Mouse (Mus musculus): Measurements from ENCODE around the gene Nsg2.

Gene Nsg2

DNA sequence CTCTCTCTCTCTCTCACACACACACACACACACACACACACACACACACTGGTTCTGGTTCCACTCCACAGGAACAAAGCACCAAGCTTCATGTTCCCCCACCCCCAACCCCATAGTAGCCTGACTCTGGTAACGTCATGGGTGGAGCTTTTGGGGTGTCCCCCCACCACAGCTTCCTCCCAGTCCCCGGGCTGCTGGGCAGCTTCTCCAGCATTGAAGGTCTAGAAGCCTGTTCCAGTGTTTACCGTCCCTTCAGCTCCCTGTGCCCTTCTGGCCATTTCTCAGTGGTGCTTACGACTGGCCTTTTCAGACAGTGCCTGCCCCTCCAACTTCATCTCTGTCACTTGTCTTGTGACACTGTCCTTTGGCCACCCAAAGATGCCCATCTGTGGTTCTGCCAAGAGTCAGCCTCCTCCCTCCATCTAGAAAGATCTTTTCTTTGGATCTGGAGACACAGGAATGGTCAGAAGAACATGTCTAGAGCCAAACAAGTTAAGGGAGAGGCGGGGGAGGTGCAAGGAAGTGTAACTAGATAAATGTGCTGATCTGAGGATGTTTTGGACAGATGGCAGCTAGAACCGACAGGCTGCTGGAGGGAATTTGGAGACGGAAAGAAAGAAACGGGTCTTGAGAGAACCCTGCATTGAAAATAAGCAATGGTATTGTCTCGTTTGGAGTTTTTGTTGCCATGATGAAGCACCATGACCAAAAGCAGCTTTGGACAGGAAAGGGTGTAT, 11.8 kb downstream of the Nsg2 start:
- peak; percentile 79 for DNase-seq (ENCODE audit: low read depth, low spot score)

GRCm38 (mm10) chr11:32013014-32013427, 12.8 kb downstream of the Nsg2 start:
- no peak for DNase-seq (ENCODE audit: low read depth, low spot score)

DNA sequence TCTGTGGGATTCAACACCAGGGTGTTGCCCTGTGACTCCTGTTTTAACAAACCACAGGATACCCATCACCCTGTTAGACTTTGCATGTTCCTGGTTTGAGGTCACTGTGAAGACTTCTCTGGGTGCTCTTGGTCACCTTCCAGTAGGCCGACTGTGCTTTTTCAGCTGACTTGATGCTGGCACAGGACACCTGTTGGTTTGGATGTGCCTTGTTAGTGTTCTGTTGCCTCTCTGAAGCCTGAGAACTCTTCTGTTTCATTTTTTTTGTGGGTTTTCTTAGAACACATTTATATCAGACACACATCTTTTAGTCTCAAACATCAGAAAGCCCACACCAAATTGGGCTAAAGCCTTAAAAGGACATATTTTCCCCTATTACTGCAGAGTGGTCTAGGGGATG, 13.3 kb downstream of the Nsg2 start:
- DNase-seq (ENCODE audit: low read depth, low spot score) = no peak

GRCm38 (mm10) chr11:32018201-32018600, 17.9 kb downstream of the Nsg2 start:
- DNase-seq (ENCODE audit: low read depth, low spot score) = peak; percentile 78

DNA sequence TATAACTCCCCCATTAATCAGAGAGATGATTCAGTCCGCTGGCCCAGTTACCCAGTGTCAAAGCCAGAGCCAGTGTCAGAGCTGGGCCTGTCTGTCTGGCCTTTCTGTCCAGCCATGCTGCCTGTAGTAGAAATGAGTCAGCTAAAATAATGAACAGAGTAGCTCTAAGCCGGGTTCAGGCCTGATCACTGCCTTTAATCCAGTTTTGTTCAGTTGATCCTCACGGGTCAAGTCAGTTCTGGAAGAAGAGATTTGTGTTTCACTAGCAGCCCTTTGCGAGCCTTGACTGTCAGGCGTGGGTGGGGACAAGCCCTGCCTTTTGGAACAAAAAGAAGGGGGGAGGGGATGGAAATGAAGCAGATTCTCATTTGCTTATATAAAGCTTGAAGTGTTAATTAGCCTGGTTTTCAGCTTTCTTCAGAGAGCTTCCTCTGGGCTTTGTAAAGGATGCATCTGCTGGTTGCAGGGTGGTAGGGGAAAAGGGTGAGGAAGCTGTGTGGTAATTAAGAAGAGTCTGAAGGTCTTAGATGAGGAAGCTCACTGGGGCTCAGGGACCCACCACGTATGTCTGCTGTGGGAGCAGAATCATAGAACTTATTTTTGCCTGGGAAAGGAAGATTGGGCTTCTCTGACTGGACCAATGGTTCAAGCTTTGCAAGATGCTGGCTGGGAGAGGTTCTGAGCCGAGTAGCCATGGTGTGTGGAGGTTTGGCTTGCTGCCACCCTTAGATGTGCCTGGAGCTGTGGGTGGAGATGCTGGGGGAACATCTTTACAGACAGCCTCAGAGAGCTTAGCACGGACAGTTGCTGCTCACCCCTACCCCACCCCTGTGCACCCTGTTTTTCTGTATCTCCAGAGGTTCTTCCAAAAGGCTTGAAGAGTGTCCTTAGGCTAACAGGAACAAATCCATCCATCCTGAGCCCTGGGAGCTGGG, 20.0 kb downstream of the Nsg2 start:
- DNase-seq (ENCODE audit: low read depth, low spot score) = peak; percentile 88

- no peak for DNase-seq (ENCODE audit: low read depth, low spot score)
These were observed 26.4 kb downstream of the Nsg2 start for GRCm38 (mm10) chr11:32026634-32027033.

DNA sequence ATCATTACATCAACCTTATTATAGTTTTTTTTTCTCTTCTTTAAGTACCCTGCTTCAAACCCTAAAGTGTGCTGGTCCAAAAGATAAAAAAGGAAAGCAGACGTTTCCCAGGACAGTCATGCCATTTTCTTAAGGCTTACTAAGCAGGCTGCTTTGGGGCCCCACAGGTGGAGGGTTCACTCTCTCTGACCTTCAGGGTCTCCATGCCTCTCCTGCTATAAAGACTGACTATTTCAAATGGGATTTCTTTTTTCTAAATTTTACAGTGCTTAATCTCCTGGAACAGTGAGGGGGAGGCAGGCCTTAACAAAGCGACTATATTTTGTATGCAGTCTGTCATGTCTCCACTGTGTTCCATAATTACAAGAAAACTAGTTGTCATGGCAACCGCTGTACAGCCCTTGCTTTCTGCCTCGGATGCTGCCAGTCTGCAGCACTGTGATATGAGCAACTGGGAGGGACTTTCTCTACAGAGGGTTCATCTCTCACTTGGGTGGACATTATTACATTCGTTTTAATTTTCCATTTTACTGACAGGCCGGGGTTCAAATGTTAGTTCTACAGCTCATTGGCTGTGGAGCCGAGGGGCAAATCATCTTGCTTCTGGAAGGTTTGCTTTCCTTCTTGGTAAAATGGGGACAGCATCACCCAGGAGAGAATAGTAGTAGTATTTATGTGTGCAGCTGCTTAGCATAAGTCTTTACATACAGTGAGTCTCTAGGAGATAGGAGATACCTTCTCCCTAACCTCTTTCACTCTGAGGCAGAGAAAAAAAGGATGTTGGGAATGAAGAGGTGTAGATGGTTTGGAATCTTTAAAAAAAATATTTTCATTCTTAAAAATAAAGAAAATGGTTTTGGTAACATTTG, 27.4 kb downstream of the Nsg2 start:
- peak; percentile 87 for DNase-seq (ENCODE audit: low read depth, low spot score)

DNA sequence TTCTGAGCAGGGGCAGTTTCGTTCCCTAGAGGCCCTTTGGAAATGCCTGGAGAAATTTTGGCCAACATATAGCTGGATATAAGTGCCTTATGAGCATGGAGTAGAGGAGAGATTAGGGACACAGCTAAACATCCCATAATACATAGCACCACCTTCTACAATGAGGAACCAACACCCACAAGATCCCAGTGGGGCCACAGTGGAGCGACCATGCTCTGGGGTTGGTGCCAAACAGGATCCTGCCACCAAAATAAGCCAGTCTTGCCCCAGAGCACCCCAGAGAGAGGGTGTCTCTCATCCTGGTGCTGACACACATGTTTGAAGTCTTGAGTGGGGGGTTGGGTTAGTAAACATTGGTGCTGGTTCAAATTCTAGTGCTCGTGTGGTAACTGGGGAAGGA, 28.3 kb downstream of the Nsg2 start:
- no peak for DNase-seq (ENCODE audit: low read depth, low spot score)

- DNase-seq (ENCODE audit: low read depth, low spot score) = peak; percentile 77
These were observed 29.1 kb downstream of the Nsg2 start for GRCm38 (mm10) chr11:32029356-32029755.

DNA sequence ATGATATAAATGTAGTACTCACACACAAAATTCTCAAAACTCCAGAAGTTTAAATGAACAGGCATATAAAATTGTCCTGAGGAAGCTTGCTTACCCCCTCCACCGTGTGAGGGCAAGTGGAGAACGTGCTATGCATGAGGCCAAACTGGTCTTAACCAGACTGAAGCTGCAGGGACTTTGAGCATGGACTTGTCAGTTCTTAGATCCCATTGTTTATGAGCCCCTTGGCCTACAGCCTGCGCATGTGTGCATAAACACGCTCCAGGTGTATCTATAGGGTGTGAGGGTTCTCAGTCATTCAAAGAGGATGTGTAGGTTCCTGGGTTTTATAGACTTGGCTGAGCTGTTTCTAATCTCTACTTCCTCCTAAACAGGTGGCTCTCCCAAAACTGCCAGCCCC, 31.1 kb downstream of the Nsg2 start:
- DNase-seq (ENCODE audit: low read depth, low spot score) = no peak

GRCm38 (mm10) chr11:32032053-32032452, 31.8 kb downstream of the Nsg2 start:
- no peak for DNase-seq (ENCODE audit: low read depth, low spot score)

DNA sequence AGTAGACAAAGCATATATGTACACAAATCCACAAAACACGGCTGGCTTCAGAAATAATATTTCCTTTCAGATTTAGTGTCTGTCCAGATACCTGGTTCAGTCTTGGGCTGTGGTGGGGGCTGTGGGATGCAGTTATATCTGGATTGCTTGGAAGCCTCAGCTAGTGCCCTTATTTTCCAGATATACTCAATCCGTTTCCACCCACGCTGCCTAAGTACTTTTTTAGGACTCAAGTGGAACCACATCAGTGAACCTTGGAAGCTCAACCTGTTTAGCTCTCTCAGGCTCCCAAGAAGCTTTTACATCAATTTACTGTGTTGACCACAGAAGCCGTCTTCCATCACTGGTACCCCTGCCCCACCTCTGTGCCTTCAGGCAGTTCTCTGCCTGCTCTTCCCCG, 35.6 kb downstream of the Nsg2 start:
- DNase-seq (ENCODE audit: low read depth, low spot score) = peak; percentile 63

GRCm38 (mm10) chr11:32039656-32040055, 39.4 kb downstream of the Nsg2 start:
- no peak for DNase-seq (ENCODE audit: low read depth, low spot score)

DNA sequence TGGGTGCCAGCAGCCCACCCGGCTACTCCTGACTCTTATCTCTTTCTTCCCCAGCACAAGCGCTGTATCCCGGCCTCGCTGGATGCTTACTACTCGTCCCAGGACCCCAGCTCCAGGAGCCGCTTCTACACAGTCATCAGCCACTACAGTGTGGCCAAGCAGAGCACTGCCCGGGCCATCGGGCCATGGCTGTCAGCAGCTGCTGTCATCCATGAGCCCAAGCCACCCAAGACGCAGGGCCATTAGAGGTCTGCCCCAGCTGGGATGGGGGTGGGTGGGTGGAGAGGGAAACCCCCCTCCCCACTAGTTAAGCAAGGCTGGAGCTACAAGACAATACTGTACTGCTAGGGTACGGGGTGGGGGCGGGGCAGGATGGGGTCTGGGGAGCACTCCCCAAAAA, 57.1 kb downstream of the Nsg2 start:
- DNase-seq (ENCODE audit: low read depth, low spot score) = no peak

- no peak for DNase-seq (ENCODE audit: low read depth, low spot score)
These were observed 57.6 kb downstream of the Nsg2 start for GRCm38 (mm10) chr11:32057861-32058260.

- peak; percentile 46 for DNase-seq (ENCODE audit: low read depth, low spot score)
These were observed 60.8 kb downstream of the Nsg2 start for GRCm38 (mm10) chr11:32061020-32061419.

DNA sequence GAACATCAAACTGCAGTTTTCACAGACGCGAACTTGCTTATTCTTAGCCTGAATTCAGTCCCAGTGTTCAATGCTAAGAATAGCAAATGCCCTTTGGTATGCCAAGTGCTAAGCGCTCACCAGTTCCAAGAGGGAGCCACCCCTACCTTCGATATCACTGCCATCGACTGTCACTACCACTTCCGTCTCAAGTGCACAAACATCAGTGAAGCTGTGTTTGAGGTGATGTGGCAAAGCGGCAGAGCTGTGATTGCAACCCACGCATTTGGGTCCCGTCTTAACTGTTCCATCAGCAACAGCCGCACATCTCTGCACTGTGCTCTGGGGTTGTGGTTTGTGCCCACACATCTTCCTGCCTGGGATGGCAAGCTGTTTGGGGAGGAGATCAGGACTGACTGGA, 61.6 kb downstream of the Nsg2 start:
- DNase-seq (ENCODE audit: low read depth, low spot score) = peak; percentile 90

GRCm38 (mm10) chr11:32063775-32064510, 63.7 kb downstream of the Nsg2 start:
- DNase-seq (ENCODE audit: low read depth, low spot score) = peak; percentile 71

DNA sequence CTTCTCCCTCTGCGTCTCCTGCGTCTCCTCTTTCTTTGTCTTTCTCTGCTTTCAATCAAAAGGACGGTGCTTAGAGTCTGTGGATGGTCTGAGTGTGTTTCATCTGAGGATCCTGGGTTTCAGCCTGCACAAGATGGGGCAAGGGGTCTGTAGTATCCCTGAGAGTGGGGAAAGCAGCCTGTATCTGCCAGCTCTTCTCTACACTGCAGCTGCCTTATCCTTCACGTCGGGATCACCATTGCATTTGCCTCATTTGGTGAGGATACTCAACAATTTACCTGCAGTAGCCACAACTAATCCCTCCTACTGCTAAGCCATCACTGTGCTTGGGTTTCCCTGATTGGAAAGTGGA, 64.2 kb downstream of the Nsg2 start:
- no peak for DNase-seq (ENCODE audit: low read depth, low spot score)

DNA sequence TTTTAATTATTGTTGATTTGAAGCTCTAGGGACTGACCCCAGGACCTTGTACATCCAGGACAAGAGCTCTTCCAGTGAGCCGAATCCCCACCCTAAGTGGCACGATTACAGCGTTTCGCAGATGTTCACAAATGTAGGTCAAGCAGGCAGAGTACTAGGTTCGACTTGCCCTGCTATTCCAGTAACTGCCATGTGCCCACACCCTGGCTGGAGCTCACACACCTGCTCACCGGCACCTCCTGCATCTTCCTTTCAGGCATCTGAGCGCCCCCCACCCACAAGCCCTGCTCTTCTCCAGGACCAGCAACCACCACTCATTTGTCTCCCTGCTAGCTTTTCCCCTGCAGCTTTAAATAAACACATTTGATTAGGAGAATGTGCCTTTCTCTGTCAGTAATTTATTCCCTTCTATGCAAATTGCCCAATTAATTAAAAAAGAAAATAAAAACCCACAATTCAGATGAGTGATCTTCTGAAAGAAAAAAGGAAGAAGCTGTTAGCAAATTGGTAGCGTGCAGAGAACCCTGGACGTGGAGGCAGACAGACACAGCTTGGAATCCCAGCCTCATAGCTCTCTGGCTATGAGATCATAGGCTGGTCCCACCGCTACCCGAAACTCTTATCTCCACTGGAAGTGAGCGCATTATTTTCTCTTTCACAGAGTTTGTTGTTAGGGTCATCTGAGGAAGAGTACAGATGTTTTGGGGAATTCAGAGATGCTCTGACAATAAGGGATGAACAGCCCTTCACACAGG, 68.7 kb downstream of the Nsg2 start:
- DNase-seq (ENCODE audit: low read depth, low spot score) = no peak

All from brain, adult 2 months (tissue).